Mouse (Mus musculus) midbrain, embryonic 12.5 days (tissue): ENCODE data around the gene St3gal5. TPM values are rescaled to one million over a fixed set of nuclear protein-coding genes. Genes with fewer than 3 reads are reported as not detected.
"Not testable (repeated sequence)": the region's sequence is repeated elsewhere in the genome, so short reads cannot be mapped to it uniquely, and the experiment has no call there.

Source experiments
- ATAC-seq: fragments of 200-750 bp; cut with Nextera tagmentation; 2 replicates; pipeline ENCODE4 v1.8.0; 2017; ENCODE audit warnings: low read depth, moderate TSS enrichment, moderate library complexity; ENCODE audit not compliant: low FRiP score
- H3K27ac ChIP-seq: fragments of 300-500 bp; sonication (generic); replicated peaks from 2 replicates; pipeline ENCODE4 v1.5.1; 2016; ENCODE audit warnings: mild to moderate bottlenecking
- H3K27me3 ChIP-seq: fragments of 300-500 bp; sonication (generic); 2 replicates; pipeline ENCODE4 v1.6.1; 2016; ENCODE audit warnings: mild to moderate bottlenecking
- H3K36me3 ChIP-seq: fragments of 300-500 bp; sonication (generic); 2 replicates; pipeline ENCODE4 v1.6.1; 2016
- H3K4me1 ChIP-seq: fragments of 300-500 bp; sonication (generic); 2 replicates; pipeline ENCODE4 v1.6.1; 2016
- H3K4me2 ChIP-seq: fragments of 300-500 bp; sonication (generic); replicated peaks from 2 replicates; pipeline ENCODE4 v1.6.1; 2016; ENCODE audit warnings: mild to moderate bottlenecking, moderate library complexity
- H3K4me3 ChIP-seq: fragments of 300-500 bp; sonication (generic); 2 replicates; pipeline ENCODE4 v1.5.1; 2016; ENCODE audit warnings: mild to moderate bottlenecking
- H3K9ac ChIP-seq: fragments of 300-500 bp; sonication (generic); replicated peaks from 2 replicates; pipeline ENCODE4 v1.6.1; 2016; ENCODE audit warnings: mild to moderate bottlenecking, moderate library complexity
- H3K9me3 ChIP-seq: fragments of 300-500 bp; sonication (generic); 2 replicates; pipeline ENCODE4 v1.6.1; 2016; ENCODE audit warnings: mild to moderate bottlenecking
- WGBS: fragments of 180-500 bp; shearing (Covaris S2); methylation state at CpG from one replicate; pipeline ENCODE4 v1.1.7; 2016; 5-methylcytosine and 5-hydroxymethylcytosine counted together
- polyA plus RNA-seq: library from polyadenylated mRNA; unstranded; fragments of >200 nt; fragmentation: Nextera tagmentation; extraction: Ambion mirVana; gene quantifications from 2 replicates; pipeline ENCODE4 v1.2.1, GENCODE M21; 2016

Gene St3gal5
- polyA plus RNA-seq, 1 experiment from 2014 or later = 41.5 TPM

DNA sequence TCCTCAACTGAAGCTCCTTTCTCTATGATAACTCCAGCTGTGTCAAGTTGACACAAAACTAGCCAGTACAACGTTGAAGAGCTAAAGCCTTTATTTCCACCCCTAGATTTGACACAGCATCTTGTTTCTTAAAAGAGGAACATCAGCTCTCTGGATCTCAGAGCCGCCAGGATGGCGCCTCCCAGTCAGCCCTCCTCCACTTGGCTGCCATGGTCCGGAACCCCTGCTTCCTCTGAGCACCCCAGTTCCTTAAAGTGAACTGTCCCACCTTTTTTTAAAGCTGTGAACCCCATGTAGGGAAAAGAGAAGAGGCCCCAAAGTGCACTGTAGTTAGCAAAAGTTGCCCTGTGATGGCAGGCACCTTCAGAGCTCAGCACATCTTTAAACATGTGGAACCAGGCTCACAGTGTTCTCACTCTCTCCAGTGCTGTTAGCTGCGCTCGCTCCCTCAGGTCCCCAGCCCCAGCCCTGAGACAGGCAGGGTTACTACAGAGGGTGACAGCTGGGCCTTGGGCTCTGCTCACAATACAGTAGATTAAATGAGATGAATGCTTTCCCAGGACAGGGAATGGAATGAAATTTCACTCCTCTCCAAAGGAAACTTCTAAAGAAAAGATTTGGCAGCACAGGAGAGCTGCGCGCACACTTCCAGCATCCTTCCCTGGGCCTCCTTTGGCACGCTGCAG lies 42.3 kb downstream of the St3gal5 start:
- WGBS = 91% methylated on average over 9 of the region's 9 CpGs
- ATAC-seq = no peak
- no peak overlapping the region for H3K4me3 ChIP-seq
- H3K4me2 ChIP-seq = no peak overlapping the region
- 0 out of 2 replicates have a peak, but pooled peaks cover 9% of the 10 kb centered on the region for H3K36me3 ChIP-seq
- no peaks in the 10 kb centered on the region for H3K4me1 ChIP-seq
- no peaks in the 10 kb centered on the region for H3K9me3 ChIP-seq
- no peak overlapping the region for H3K9ac ChIP-seq
- H3K27ac ChIP-seq = no peak overlapping the region
- no peaks in the 10 kb centered on the region for H3K27me3 ChIP-seq

DNA sequence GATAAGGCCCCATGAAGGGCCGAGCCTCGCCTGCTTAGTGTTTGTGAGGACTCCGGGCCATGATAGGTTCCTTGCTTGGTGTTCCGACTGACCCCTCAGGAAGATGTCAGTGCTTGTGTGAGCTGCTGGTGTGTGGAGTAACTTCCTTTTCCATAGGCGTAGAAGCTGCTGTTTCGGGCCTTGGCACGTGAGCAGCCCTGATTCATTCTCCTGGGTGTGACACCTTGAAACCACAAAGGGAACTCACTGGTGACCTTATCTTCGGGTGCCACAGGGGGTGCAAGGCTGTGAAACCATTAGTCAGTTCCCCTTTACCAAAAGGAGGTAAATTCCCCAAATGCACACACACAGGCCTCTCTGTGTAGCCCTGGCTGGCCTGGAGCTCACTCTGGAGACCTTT lies 43.0 kb downstream of the St3gal5 start:
- 0 out of 2 replicates have a peak, but pooled peaks cover 12% of the 10 kb centered on the region for H3K36me3 ChIP-seq
- 82% methylated on average over 8 of the region's 8 CpGs for WGBS
- H3K4me1 ChIP-seq = no peaks in the 10 kb centered on the region

DNA sequence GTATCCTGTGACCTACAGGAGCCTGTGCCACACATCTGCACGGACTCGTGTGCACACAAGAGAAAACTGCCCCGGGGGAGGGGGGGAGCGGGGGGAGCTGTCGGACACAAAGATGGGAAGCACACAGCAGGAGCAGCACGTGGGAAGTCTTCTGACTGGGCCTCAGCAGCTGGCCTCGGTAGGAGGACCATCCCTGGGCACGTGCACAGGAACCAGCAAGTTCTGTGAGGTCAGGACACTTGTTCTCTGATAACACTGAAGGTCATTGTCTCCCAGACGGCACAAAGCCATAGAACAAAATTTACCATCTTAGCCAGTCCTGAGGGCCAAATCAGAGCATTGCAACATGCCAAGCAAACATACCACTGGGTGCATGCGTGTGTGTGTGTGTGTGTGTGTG lies 43.8 kb downstream of the St3gal5 start:
- Histone ChIP-seq H3K36me3 (0 out of 2 replicates have a peak, but pooled peaks cover 13% of the 10 kb centered on the region), H3K27ac (no peak overlapping the region), H3K4me1 (no peaks in the 10 kb centered on the region), H3K4me3 (no peak overlapping the region), H3K27me3 (no peaks in the 10 kb centered on the region), H3K9ac (no peak overlapping the region), H3K4me2 (no peak overlapping the region), H3K9me3 (no peaks in the 10 kb centered on the region)
- 78% methylated on average over 10 of the region's 10 CpGs for WGBS
- no peak for ATAC-seq

More for the DNA sequence above, 43.0 kb downstream of the St3gal5 start:
- Histone ChIP-seq H3K9ac (no peak overlapping the region), H3K4me3 (no peak overlapping the region), H3K4me2 (no peak overlapping the region), H3K9me3 (no peaks in the 10 kb centered on the region), H3K27me3 (no peaks in the 10 kb centered on the region), H3K27ac (no peak overlapping the region)
- ATAC-seq = no peak

DNA sequence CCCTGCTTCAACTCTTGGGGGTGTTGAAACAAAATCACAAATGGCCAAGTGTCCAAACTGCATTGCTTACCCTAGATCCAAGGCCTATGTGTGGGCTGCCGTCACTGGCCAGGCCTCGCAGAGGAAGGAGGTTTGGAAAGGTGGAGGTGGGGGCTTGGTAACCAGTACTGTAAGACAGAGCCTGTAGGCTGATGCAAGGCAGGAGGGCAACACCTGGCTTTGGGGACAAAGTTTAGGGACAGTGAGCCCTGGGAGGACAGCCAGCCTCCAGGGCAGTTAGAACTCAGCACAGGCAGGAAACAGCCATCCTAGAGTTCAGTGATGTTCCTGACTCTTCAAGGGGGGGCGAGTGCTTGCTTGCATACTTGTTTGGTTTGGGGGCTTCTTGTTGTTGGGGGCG lies 45.2 kb downstream of the St3gal5 start:
- Histone ChIP-seq H3K36me3 (peaks cover 22% of the 10 kb centered on the region), H3K27ac (no peak overlapping the region), H3K27me3 (no peaks in the 10 kb centered on the region), H3K9ac (no peak overlapping the region), H3K4me1 (no peaks in the 10 kb centered on the region), H3K9me3 (no peaks in the 10 kb centered on the region), H3K4me2 (no peak overlapping the region), H3K4me3 (no peak overlapping the region)
- 95% methylated on average over 4 of the region's 4 CpGs for WGBS
- no peak for ATAC-seq

DNA sequence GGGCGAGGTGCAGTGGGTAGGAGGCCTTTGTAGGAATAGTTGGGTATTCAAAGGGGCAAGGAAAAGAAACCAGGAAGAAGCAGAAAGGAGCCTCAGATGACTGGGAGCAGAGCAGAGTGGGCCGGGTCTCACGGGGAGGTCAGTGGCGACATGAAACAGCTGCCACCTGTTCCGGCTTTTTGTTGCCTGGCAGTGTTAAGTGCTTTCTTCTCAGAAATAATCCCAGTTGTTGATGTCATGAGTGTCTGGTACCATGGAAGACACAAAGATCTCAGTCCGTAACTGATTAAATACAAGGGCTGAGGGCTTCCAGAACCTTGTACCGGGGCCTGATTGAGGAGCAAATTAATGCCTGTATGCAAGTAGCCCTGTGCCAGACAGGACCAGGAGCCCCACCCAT lies 47.0 kb downstream of the St3gal5 start:
- Histone ChIP-seq H3K9me3 (peaks cover under 1% of the 10 kb centered on the region; the same call in 1 of the 2 replicates), H3K4me2 (no peak overlapping the region), H3K9ac (no peak overlapping the region), H3K36me3 (peaks cover 38% of the 10 kb centered on the region), H3K4me3 (no peak overlapping the region), H3K27me3 (no peaks in the 10 kb centered on the region), H3K4me1 (no peaks in the 10 kb centered on the region), H3K27ac (no peak overlapping the region)
- ATAC-seq = no peak
- WGBS = 81% methylated on average over 7 of the region's 7 CpGs

DNA sequence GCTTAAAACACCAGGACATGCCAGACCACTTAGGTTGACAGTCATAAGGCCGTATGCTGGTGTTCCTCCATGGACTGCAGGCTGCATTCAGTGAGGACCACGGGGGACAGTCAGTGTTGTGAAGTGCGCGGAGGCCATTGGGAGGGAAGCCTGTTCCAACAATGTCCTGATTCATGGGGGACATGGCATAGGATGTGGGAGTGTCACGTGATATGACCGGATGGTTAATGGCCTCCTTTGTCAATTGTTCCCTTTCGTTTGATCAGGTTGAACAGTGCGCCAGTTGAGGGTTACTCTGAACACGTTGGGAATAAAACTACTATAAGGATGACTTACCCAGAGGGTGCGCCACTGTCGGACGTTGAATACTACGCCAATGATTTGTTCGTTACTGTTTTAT lies 49.4 kb downstream of the St3gal5 start:
- 92% methylated on average over 14 of the region's 14 CpGs for WGBS
- Histone ChIP-seq H3K4me3 (no peak overlapping the region), H3K9me3 (peaks cover 9% of the 10 kb centered on the region), H3K4me2 (no peak overlapping the region), H3K27ac (no peak overlapping the region), H3K27me3 (no peaks in the 10 kb centered on the region), H3K4me1 (no peaks in the 10 kb centered on the region), H3K36me3 (peaks cover 53% of the 10 kb centered on the region), H3K9ac (no peak overlapping the region)
- no peak for ATAC-seq

DNA sequence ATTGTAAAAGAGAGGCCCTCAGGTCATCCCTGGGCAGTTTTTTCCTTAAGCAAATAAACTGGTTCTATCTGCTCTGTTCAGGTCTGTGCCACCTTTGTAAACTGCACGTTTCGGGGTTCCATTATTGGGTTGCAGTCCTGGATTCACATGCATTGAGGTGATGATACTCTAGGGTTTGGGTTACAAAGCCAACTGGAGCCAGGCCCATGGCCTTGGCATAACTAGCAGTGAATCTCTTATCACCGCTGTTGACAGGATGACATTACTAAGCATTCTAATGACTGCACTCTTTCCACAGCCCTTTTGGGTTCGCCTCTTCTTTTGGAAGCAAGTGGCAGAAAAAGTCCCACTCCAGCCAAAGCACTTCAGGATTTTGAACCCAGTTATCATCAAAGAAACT lies 51.3 kb downstream of the St3gal5 start:
- ATAC-seq = no peak
- no peak overlapping the region for H3K9ac ChIP-seq
- 97% methylated on average over 4 of the region's 4 CpGs for whole genome bisulfite sequencing
- H3K4me1 ChIP-seq = no peaks in the 10 kb centered on the region
- no peak overlapping the region for H3K27ac ChIP-seq
- H3K27me3 ChIP-seq = no peaks in the 10 kb centered on the region
- H3K36me3 ChIP-seq = peaks cover 46% of the 10 kb centered on the region
- H3K4me2 ChIP-seq = no peak overlapping the region
- no peak overlapping the region for H3K4me3 ChIP-seq
- H3K9me3 ChIP-seq = peaks cover 9% of the 10 kb centered on the region

DNA sequence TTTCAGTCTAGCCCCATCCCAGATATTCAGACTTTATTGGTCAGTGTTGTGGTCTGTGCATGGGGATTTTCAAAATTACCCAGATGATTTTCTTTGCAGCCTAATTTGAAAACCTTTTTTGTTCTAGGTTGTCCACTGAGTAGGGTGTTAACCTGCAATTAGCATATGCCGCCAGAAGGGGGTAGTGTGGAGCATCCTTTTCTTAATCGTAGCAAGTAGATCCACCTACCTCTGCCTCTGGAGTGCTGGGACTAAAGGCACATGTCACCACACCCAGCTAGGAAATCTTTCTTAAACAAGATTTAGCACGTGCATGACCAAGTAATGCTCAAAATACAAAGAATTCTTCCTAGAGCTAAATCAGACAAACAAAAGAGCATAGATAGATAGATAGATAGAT lies 52.4 kb downstream of the St3gal5 start:
- no peak overlapping the region for H3K27ac ChIP-seq
- H3K4me1 ChIP-seq = no peaks in the 10 kb centered on the region
- H3K36me3 ChIP-seq = peaks cover 51% of the 10 kb centered on the region
- no peak overlapping the region for H3K9ac ChIP-seq
- H3K4me3 ChIP-seq = no peak overlapping the region
- no peak for ATAC-seq
- H3K4me2 ChIP-seq = no peak overlapping the region
- peaks cover 9% of the 10 kb centered on the region for H3K9me3 ChIP-seq
- no peaks in the 10 kb centered on the region for H3K27me3 ChIP-seq
- 90% methylated on average over 3 of the region's 3 CpGs for WGBS

DNA sequence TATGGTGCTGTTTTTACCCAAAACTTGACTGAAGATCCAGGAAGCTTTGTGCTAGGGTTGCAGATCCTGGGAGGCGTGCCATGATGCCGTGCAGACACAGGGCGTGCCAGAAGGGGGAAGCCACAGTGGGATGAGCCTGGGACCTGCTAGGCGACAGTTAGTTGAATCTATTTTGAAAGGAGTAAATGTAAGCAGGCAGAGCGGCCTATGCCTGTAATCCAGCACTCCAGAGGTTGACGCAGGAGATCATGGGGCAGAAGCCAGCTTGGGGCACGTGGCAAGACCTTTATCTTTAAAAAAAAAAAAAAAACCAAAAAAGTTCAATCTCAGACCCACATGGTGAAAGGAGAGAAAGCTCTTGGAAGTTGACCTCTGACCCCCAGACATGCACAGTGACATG lies 55.3 kb downstream of the St3gal5 start:
- no peak overlapping the region for H3K27ac ChIP-seq
- H3K27me3 ChIP-seq = no peaks in the 10 kb centered on the region
- no peak for ATAC-seq
- no peaks in the 10 kb centered on the region for H3K4me1 ChIP-seq
- 87% methylated on average over 7 of the region's 7 CpGs for WGBS
- no peak overlapping the region for H3K4me3 ChIP-seq
- H3K36me3 ChIP-seq = peaks cover 46% of the 10 kb centered on the region
- H3K9me3 ChIP-seq = peaks cover 9% of the 10 kb centered on the region
- no peak overlapping the region for H3K9ac ChIP-seq
- H3K4me2 ChIP-seq = no peak overlapping the region

DNA sequence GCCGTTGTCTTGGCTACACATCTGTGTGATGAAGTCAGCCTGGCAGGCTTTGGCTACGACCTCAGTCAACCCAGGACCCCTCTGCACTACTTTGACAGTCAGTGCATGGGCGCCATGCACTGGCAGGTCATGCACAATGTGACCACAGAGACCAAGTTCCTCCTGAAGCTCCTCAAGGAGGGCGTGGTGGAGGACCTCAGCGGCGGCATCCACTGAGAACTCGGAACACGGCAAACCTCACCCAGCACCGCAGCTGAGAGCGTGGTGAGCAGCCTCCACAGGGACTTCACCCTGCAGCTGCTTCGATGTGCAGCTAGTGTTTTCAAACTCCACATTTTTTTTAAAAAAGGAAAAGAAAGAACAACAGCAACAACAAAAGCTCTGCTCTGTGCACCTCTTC lies 56.1 kb downstream of the St3gal5 start:
- Histone ChIP-seq H3K27me3 (no peaks in the 10 kb centered on the region), H3K27ac (no peak overlapping the region), H3K4me2 (no peak overlapping the region), H3K4me3 (no peak overlapping the region), H3K9ac (no peak overlapping the region), H3K9me3 (peaks cover 9% of the 10 kb centered on the region), H3K4me1 (no peaks in the 10 kb centered on the region), H3K36me3 (peaks cover 40% of the 10 kb centered on the region)
- 87% methylated on average over 11 of the region's 11 CpGs for WGBS
- no peak for ATAC-seq

DNA sequence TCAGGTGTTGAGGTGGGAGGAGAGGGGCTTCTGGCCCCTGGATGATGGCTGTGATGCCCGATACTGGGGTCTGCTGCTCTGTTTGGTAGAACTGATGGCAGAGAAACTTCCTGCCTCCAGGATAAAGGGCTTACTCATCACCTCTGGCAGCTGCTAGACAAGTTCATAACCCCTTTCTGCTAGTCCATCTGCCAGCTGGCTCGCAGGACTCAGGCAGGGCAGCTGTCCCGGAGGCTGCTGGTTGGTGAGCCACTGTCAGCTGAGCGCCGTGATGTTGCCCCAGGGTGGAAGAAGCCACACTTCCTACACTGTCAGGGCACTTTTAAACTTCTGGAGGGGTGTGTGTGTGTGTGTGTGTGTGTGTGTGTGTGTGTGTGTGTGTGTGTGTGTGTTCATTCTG lies 56.6 kb downstream of the St3gal5 start:
- not testable (repeated sequence) for H3K9me3 ChIP-seq, H3K9ac ChIP-seq, ATAC-seq, H3K4me1 ChIP-seq, H3K27ac ChIP-seq, H3K4me3 ChIP-seq, H3K27me3 ChIP-seq, H3K4me2 ChIP-seq
- WGBS = 59% methylated on average over 5 of the region's 5 CpGs
- peaks cover 34% of the 10 kb centered on the region for H3K36me3 ChIP-seq

DNA sequence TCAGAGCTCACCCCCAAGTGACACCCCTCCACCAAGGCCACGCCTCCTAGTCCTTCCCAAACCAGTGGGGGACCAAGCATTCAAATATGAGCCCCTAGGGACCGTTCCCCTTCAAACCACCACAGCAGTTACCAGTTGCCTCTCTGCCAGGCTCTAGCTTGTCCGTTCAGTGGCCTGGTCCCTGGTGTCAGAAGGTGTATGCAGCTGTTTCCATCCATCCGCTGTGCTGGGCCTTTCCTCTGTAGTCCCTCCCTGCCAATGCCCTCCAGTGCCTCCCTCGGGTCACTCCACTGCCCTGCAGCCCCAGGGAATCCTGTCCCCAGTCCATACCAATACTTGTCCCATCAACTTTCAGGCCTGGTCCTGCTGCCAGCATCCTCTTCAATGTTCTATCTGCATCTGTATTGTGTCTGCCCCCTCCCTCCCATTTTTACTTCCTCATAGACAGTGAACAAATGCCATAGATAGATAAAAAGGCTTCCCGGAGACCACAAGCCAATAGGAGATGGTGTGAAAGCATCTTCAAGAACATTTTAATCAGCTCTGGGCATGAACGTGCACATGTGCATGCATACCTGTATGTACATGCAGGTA lies 57.6 kb downstream of the St3gal5 start:
- Histone ChIP-seq H3K36me3 (peaks cover 24% of the 10 kb centered on the region), H3K9ac (no peak overlapping the region), H3K27ac (no peak overlapping the region), H3K4me2 (no peak overlapping the region), H3K27me3 (no peaks in the 10 kb centered on the region), H3K9me3 (peaks cover 2% of the 10 kb centered on the region; the same call in 1 of the 2 replicates), H3K4me3 (no peak overlapping the region), H3K4me1 (no peaks in the 10 kb centered on the region)
- ATAC-seq = no peak
- 88% methylated on average over 7 of the region's 7 CpGs for WGBS
